Mouse (Mus musculus) left cerebral cortex, adult 9 months (tissue): ENCODE measurements at regions not wholly inside any gene's neighbourhood (a gene's known extent, or its start where the extent isn't known, plus 50 kb on each side); places are given as distances from the start of the nearest gene placed in this dataset.
A peak's percentile ranks its signal among the peaks of the same experiment; 100 is the strongest.
"Not testable (repeated sequence)": the region's sequence is repeated elsewhere in the genome, so short reads cannot be mapped to it uniquely, and the experiment has no call there.

Experiments used
- DNase-seq, 2 experiments: peaks; one replicate each; pipeline ENCODE4 v3.0.0; 2022; ENCODE audit warnings: low spot score in 2 of 2

DNA sequence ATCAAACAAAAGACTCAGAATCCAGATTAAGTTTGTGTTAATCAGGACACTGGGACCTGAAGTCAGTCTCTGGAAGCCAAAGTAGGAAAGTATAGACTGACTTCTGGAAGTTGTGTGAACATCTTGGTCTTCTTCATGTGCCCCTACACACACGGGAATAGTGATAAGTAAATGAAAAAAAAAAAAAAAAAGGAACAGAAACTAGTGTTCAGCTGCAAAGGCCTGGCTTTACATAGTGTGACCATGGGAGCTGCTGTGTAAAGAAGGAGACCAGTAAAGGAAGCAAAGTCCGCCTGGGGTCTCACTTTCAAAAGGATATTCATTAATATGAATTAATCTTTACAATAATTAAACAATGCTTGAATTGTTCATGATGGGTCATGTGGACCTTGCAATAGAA is 190.6 kb upstream of the Tmc3 start:
- DNase-seq: no peak

DNA sequence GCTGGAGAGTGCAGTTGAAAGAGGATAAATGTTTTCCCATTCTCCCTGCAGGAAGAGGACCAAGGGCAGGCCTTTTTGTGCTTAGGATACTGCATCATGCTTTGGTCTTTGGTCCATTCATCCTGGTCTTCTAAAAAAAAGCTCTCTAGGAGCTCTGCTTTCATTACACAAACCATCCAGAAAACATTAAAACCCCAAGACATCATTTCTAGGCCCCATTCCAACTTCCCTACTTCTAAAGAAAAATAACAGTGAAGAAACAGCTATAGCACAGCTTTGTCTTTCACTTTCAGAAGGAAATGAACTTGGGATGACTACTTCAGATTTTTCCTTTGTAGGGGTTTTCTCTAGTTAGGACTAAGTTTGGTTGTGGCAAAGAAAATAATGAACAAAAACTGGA is 185.1 kb upstream of the Tmc3 start:
- DNase-seq: no peak

GRCm38 (mm10) chr7:83401001-83401400 is 183.7 kb upstream of the Tmc3 start:
- DNase-seq: no peak

GRCm38 (mm10) chr7:83412745-83413144 is 172.0 kb upstream of the Tmc3 start:
- peak in 1 of 2 experiments; percentile 5 for DNase-seq

DNA sequence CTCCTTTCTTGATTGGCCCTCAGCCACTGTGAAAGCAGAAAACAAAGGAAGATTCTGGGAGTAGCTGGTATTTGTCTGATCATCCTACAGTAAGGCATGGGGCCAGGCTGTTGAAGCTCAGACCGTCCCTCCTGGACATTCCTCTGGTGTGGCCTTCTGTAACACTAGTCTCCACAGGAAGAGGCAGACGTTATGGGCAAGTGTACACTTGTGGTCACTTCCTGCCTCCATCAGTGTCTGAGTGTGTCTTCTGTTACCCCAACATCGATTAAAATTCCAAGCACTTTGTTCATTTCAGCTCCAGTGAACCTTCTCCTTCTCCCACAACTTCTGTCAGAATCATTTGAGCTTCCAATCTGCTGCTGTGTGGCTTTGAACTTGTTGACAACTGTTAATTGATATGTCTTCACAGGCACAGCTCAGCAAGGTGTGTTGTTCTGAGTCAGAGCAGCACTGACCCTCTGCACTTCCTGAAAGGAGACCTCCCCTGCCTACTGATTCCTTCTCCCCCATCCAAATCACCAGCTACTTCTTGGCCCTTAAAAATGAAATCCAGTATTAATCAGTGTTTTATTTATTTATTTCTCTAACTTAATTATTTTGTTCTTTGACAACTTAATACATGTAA is 154.7 kb upstream of the Tmc3 start:
- no peak for DNase-seq

- no peak for DNase-seq
Measured at GRCm38 (mm10) chr7:83431094-83431493, 153.6 kb upstream of the Tmc3 start.

DNA sequence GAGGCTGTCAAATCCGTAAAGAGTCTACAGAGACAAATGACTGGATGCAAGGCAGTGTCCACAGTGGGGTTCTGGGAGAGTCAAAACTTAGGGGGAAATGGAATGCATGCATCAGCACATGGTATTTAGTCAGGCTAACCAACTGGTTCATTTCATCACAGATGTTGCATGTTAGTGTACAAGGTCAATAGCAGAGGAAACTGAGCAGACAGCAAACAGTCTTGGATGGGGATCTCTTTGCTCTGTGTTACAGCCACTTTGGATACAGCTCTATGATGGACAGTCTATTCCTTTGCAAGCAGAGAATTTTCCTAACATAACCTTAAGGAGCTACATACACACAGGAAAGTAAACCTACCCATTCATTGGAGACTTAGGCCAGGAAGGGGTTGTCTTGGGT is 151.9 kb upstream of the Tmc3 start:
- DNase-seq: no peak

GRCm38 (mm10) chr7:83433959-83434715 is 150.6 kb upstream of the Tmc3 start:
- no peak for DNase-seq

GRCm38 (mm10) chr7:83438538-83439393 is 146.0 kb upstream of the Tmc3 start:
- DNase-seq: no peak

- no peak for DNase-seq
Measured at GRCm38 (mm10) chr7:83443596-83444278, 141.0 kb upstream of the Tmc3 start.

GRCm38 (mm10) chr7:83444279-83444615 is 140.5 kb upstream of the Tmc3 start:
- no peak for DNase-seq

DNA sequence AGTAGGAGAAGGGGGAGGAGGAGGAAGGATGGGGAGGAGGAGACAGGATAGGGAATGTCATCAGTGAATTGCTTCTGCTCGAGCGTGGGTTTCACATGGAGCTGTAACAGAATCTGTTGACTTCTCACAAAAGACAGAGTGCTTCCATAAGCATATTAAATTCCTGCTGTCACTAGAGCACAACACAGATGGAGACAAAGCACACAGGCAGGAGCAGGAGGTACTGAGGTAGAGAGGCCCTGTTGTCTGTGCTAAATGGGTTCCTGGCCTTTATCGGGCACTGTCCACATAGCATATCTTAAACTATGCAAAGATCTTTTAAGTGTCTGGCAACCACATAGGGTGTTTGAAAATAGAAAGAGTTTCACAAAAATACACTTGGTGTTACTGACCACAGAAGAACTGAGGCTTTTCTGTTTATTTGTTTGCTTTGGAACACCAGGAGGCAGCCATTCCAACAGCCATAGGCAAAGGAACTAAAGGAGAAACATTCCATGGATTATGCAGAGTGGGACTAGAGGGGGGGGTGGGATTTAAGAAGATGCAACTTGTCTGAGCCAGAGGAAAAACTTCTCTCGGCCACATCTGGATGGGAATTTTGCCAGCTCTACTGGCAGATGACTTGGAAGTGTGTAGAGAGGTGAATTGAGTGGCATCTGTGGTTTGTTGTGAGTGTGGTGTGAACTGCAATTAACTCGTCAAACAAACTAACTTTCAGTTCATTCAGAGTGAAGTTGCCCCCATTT is 139.4 kb upstream of the Tmc3 start:
- no peak for DNase-seq

DNA sequence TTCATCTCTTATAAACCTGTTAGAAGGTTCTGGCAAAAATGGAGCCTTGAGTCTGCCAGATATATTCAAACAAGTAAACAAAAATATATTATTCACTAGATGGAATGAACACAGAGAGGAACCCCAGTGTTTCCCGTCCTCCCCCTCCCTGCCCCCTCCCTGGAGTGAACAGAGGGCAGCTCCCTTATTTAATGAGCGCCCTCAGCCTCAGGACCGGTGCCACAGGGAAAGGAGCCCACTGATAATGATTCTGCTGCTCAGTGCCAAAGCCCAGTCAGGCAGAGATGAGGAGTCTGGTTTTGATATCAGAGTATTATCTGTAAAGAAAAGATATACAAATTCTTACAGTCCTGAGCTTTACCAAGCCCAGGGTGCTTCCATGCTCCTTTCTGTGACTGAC is 134.4 kb upstream of the Tmc3 start:
- no peak for DNase-seq

GRCm38 (mm10) chr7:83452309-83452708 is 132.4 kb upstream of the Tmc3 start:
- DNase-seq: no peak

DNA sequence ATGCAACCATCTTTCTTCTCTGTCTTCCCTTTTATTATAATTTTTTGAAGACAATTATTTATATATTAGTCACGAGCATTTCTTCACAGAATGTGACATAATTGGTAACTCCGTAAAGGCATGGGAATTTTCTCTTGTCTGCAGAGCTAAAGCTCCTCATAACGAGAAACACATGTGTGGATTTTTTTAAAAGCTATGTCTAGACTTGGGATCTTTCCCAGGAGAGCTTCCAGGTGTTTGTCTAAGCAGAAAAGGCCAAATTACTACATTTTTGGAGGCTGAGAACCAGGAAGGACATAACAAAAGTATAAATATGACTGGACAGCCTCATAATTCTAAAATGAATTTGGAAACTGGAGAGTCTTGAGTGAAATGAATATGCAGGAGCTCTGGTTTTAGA is 125.2 kb upstream of the Tmc3 start:
- no peak for DNase-seq

DNA sequence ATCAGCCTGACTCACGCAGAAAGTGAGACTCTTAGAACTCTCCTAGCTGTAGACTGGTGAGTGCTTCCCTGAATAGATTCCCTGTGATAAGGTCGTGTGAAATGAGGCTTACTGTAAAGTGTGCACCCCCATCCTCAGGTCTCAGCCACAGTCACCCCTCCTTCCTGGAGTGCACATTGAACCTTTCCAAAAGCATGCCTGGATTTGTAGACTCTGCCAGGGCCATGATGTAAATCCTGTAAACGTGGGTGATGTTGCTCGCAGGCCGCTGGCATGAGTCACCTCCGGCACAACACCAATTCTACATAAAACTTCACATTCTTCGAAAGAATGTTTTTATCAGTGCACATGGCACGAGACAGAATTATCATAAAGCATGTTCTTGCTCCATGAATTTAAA is 117.7 kb upstream of the Tmc3 start:
- peak in 1 of 2 experiments; percentile 22 for DNase-seq

GRCm38 (mm10) chr7:83469856-83470255 is 114.9 kb upstream of the Tmc3 start:
- DNase-seq: not testable (repeated sequence)

DNA sequence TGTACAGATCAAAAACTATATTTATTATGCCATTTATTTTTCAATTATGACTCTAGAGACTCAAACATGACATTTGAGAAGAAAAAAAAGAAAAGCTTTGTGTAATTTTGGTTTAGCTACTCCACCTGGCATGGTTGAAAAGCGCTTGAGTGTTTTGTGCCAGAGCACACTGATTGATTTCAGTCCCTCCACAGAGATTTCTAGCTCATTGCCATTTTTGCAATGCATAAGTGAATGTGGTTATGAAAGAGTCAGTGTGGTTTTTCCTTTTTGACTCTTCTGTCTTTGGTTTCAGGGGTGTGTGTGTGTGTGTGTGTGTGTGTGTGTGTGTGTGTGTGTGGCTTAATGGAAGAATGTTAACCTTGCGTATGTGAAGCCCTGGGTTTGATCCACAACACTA is 113.6 kb upstream of the Tmc3 start:
- DNase-seq: no peak

- DNase-seq: no peak
Measured at GRCm38 (mm10) chr7:83474471-83474870, 110.3 kb upstream of the Tmc3 start.

DNA sequence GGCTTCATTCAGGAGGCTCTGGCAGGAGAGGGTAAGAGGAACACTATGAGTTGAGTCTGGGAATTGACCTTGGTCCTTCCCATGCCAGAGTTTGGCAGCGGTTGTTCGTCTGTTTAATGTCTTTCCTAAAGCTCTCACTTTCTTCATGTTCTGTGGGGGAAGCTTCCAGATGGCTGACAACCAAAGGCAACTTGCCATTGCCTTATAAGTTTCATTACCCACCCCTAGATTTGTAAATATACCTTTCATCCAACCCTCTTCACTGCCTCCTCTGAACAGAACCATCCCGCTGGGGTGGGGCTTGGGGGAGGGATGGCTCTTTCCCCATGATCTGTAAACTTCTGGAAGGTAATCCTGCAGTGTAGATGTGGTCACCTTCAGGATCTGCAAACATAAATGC is 109.7 kb upstream of the Tmc3 start:
- no peak for DNase-seq

DNA sequence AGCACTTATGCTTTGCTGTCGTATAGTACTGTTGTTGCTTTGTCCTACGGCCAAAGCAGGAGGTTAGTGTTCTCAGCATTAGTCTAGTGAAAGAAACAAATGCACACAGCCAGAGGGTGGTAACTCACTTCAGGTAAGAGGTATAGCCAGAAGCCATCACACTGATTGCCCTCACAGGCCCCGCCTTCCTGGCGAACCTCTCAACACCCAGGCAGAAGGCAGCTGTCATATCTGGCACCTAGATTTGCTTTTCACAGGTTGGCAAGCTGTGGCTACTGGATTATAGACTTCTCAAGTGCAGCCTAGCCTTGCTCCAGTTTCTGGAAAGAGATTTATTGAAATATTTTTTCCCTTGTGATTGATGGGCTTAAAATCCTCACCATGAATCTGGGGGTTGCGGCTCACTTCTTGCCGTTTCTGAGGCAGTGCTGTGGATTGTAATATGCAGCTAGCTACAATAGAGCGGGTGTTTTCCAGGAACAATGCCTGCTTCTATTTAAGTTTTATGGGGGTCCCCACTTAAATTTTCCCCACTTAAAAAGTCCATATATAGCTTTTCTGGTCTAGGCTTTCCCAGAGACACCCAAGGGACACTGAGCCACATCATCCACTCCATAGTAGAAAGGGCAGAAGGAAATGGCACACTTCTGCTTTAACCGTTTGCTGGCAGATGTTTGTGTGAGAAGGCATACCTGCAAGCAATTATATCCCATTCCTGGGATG is 109.1 kb upstream of the Tmc3 start:
- DNase-seq: no peak
